Mouse (Mus musculus): ENCODE measurements around the gene Wnt5b. TPM values are rescaled to one million over a fixed set of nuclear protein-coding genes. Genes with fewer than 3 reads are reported as not detected.
A peak's percentile ranks its signal among the peaks of the same experiment; 100 is the strongest.

The Wnt5b gene
- polyA plus RNA-seq, 1 experiment from 2014 or later: 12.9 TPM

GRCm38 (mm10) chr6:119428611-119429010 lies 115.5 kb downstream of the Wnt5b start:
- no peak overlapping the region for H3K27ac ChIP-seq (replicated peaks; ENCODE audit: low read depth, low read length)
- H3K9ac ChIP-seq (replicated peaks; ENCODE audit: low read length): no peak overlapping the region
- ATAC-seq (replicated peaks; ENCODE audit: insufficient number of reproducible peaks, low FRiP score, low TSS enrichment, low read depth) (no peak), DNase-seq (ENCODE audit: low spot score) (no peak)
- H3K9me3 ChIP-seq (replicated peaks; ENCODE audit: control insufficient read depth, low read length): no peaks in the 10 kb centered on the region
- no peak overlapping the region for H3K4me3 ChIP-seq (ENCODE audit: low read depth, low read length)
- WGBS: 83% methylated on average over 3 of the region's 3 CpGs
- no peak overlapping the region for H3K4me2 ChIP-seq (ENCODE audit: low read depth, low read length)
- no peaks in the 10 kb centered on the region for H3K27me3 ChIP-seq (ENCODE audit: control insufficient read depth, insufficient read depth, low read length)
- no peaks in the 10 kb centered on the region for H3K4me1 ChIP-seq (ENCODE audit: control insufficient read depth, insufficient read depth, low read length)
- H3K36me3 ChIP-seq (replicated peaks; ENCODE audit: control insufficient read depth, insufficient read depth, low read depth, low read length): no peaks in the 10 kb centered on the region; the same call in 1 of the 2 replicates

- Histone ChIP-seq H3K4me3 (ENCODE audit: low read depth, low read length) (no peak overlapping the region), H3K27ac (replicated peaks; ENCODE audit: low read depth, low read length) (no peak overlapping the region), H3K9ac (replicated peaks; ENCODE audit: low read length) (no peak overlapping the region), H3K4me1 (ENCODE audit: control insufficient read depth, insufficient read depth, low read length) (no peaks in the 10 kb centered on the region), H3K9me3 (replicated peaks; ENCODE audit: control insufficient read depth, low read length) (no peaks in the 10 kb centered on the region), H3K36me3 (replicated peaks; ENCODE audit: control insufficient read depth, insufficient read depth, low read depth, low read length) (no peaks in the 10 kb centered on the region), H3K4me2 (ENCODE audit: low read depth, low read length) (no peak overlapping the region), H3K27me3 (ENCODE audit: control insufficient read depth, insufficient read depth, low read length) (no peaks in the 10 kb centered on the region)
- DNase-seq (ENCODE audit: low spot score) (no peak), ATAC-seq (replicated peaks; ENCODE audit: insufficient number of reproducible peaks, low FRiP score, low TSS enrichment, low read depth) (no peak)
- WGBS: 80% methylated on average over 4 of the region's 4 CpGs
Measured at GRCm38 (mm10) chr6:119421001-119421400, 123.1 kb downstream of the Wnt5b start.

GRCm38 (mm10) chr6:119420357-119420756 lies 123.8 kb downstream of the Wnt5b start:
- ATAC-seq (replicated peaks; ENCODE audit: insufficient number of reproducible peaks, low FRiP score, low TSS enrichment, low read depth): no peak
- H3K4me3 ChIP-seq (ENCODE audit: low read depth, low read length): no peak overlapping the region
- no peaks in the 10 kb centered on the region for H3K36me3 ChIP-seq (replicated peaks; ENCODE audit: control insufficient read depth, insufficient read depth, low read depth, low read length)
- H3K9me3 ChIP-seq (replicated peaks; ENCODE audit: control insufficient read depth, low read length): no peaks in the 10 kb centered on the region
- no peak for DNase-seq (ENCODE audit: low spot score)
- H3K9ac ChIP-seq (replicated peaks; ENCODE audit: low read length): no peak overlapping the region
- 90% methylated on average over 5 of the region's 5 CpGs for WGBS
- no peaks in the 10 kb centered on the region for H3K4me1 ChIP-seq (ENCODE audit: control insufficient read depth, insufficient read depth, low read length)
- H3K27ac ChIP-seq (replicated peaks; ENCODE audit: low read depth, low read length): no peak overlapping the region
- H3K4me2 ChIP-seq (ENCODE audit: low read depth, low read length): no peak overlapping the region
- H3K27me3 ChIP-seq (ENCODE audit: control insufficient read depth, insufficient read depth, low read length): no peaks in the 10 kb centered on the region

DNA sequence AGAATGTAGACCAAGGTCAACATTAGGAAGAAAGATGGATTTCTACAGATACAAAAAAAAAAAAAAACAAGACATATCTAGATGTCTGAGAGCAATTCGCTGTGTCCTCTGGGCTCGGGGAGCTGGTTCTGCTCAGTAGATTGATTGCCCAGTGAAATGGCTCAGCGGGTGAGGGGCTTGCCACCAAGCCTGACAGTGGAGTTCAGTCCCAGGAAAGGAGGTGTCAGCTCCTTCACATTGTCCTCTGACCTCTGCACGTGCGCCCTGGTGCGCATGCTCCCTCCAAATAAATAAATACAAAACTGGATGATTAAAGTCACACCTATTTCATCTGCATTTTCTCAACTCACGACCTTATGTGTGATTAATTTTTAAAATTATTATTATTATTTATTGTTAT lies 124.7 kb downstream of the Wnt5b start:
- 40% methylated on average over 7 of the region's 7 CpGs for WGBS
- DNase-seq (ENCODE audit: low spot score): no peak
- H3K27ac ChIP-seq (replicated peaks; ENCODE audit: low read depth, low read length): no peak overlapping the region

GRCm38 (mm10) chr6:119418392-119419251 lies 125.5 kb downstream of the Wnt5b start:
- no peaks in the 10 kb centered on the region for H3K9me3 ChIP-seq (replicated peaks; ENCODE audit: control insufficient read depth, low read length)
- H3K4me3 ChIP-seq (ENCODE audit: low read depth, low read length): no peak overlapping the region
- no peaks in the 10 kb centered on the region for H3K36me3 ChIP-seq (replicated peaks; ENCODE audit: control insufficient read depth, insufficient read depth, low read depth, low read length)
- H3K27ac ChIP-seq (replicated peaks; ENCODE audit: low read depth, low read length): no peak overlapping the region
- DNase-seq (ENCODE audit: low spot score): peak; percentile 40
- H3K4me2 ChIP-seq (ENCODE audit: low read depth, low read length): no peak overlapping the region
- ATAC-seq (replicated peaks; ENCODE audit: insufficient number of reproducible peaks, low FRiP score, low TSS enrichment, low read depth): peak; percentile 71; the same call in 1 of the 2 replicates
- WGBS: 22% methylated on average over 7 of the region's 7 CpGs
- H3K4me1 ChIP-seq (ENCODE audit: control insufficient read depth, insufficient read depth, low read length): no peaks in the 10 kb centered on the region
- no peaks in the 10 kb centered on the region for H3K27me3 ChIP-seq (ENCODE audit: control insufficient read depth, insufficient read depth, low read length)
- no peak overlapping the region for H3K9ac ChIP-seq (replicated peaks; ENCODE audit: low read length)

More for the DNA sequence above, 124.7 kb downstream of the Wnt5b start:
- Histone ChIP-seq H3K9me3 (replicated peaks; ENCODE audit: control insufficient read depth, low read length) (no peaks in the 10 kb centered on the region), H3K4me2 (ENCODE audit: low read depth, low read length) (no peak overlapping the region), H3K36me3 (replicated peaks; ENCODE audit: control insufficient read depth, insufficient read depth, low read depth, low read length) (no peaks in the 10 kb centered on the region), H3K27me3 (ENCODE audit: control insufficient read depth, insufficient read depth, low read length) (no peaks in the 10 kb centered on the region), H3K4me3 (ENCODE audit: low read depth, low read length) (no peak overlapping the region), H3K4me1 (ENCODE audit: control insufficient read depth, insufficient read depth, low read length) (no peaks in the 10 kb centered on the region), H3K9ac (replicated peaks; ENCODE audit: low read length) (no peak overlapping the region)
- ATAC-seq (replicated peaks; ENCODE audit: insufficient number of reproducible peaks, low FRiP score, low TSS enrichment, low read depth): no peak

DNA sequence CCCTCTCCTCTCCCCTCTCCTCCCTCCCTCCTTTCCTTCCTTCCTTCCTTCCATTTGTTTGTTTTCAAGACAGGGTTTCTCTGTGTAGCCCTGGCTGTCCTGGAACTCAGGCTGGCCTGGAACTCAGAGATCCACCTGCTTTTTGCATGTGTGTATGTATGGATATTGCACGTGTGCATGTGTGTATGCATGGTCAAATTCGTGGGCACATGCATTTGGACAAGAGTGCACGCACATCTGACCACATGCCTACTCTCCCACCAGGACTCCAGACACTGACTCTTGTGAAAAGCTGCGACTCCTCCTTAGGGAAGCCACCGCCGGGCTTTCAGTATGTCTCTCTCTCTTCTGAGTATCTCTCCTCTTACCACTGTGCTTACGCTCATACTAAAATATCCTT lies 126.3 kb downstream of the Wnt5b start:
- no peaks in the 10 kb centered on the region for H3K9me3 ChIP-seq (replicated peaks; ENCODE audit: control insufficient read depth, low read length)
- H3K4me3 ChIP-seq (ENCODE audit: low read depth, low read length): no peak overlapping the region
- no peak overlapping the region for H3K4me2 ChIP-seq (ENCODE audit: low read depth, low read length)
- H3K4me1 ChIP-seq (ENCODE audit: control insufficient read depth, insufficient read depth, low read length): no peaks in the 10 kb centered on the region
- DNase-seq (ENCODE audit: low spot score): no peak
- H3K9ac ChIP-seq (replicated peaks; ENCODE audit: low read length): no peak overlapping the region
- no peaks in the 10 kb centered on the region for H3K36me3 ChIP-seq (replicated peaks; ENCODE audit: control insufficient read depth, insufficient read depth, low read depth, low read length)
- no peak overlapping the region for H3K27ac ChIP-seq (replicated peaks; ENCODE audit: low read depth, low read length)
- no peak for ATAC-seq (replicated peaks; ENCODE audit: insufficient number of reproducible peaks, low FRiP score, low TSS enrichment, low read depth)
- no peaks in the 10 kb centered on the region for H3K27me3 ChIP-seq (ENCODE audit: control insufficient read depth, insufficient read depth, low read length)
- 60% methylated on average over 7 of the region's 7 CpGs for WGBS

GRCm38 (mm10) chr6:119417354-119417753 lies 126.8 kb downstream of the Wnt5b start, which contains the start of gene Adipor2:
Adipor2 (minus strand) TSS chr6:119417704.
- H3K9me3 ChIP-seq (replicated peaks; ENCODE audit: control insufficient read depth, low read length): no peaks in the 10 kb centered on the region
- H3K4me1 ChIP-seq (ENCODE audit: control insufficient read depth, insufficient read depth, low read length): no peaks in the 10 kb centered on the region
- no peak within 1 kb of the TSS; the same call in 1 of the 2 replicates for H3K9ac ChIP-seq (replicated peaks; ENCODE audit: low read length)
- 0 out of 2 replicates have a peak within 1 kb of the TSS, but pooled peaks have one; percentile 5 for H3K4me2 ChIP-seq (ENCODE audit: low read depth, low read length)
- H3K27me3 ChIP-seq (ENCODE audit: control insufficient read depth, insufficient read depth, low read length): no peaks in the 10 kb centered on the region
- no peak within 1 kb of the TSS for H3K4me3 ChIP-seq (ENCODE audit: low read depth, low read length)
- no peak for ATAC-seq (replicated peaks; ENCODE audit: insufficient number of reproducible peaks, low FRiP score, low TSS enrichment, low read depth)
- WGBS: 4% methylated on average over 12 of the region's 12 CpGs
- peak; percentile 75 for DNase-seq (ENCODE audit: low spot score)
- H3K36me3 ChIP-seq (replicated peaks; ENCODE audit: control insufficient read depth, insufficient read depth, low read depth, low read length): no peaks in the 10 kb centered on the region
- no peak within 1 kb of the TSS for H3K27ac ChIP-seq (replicated peaks; ENCODE audit: low read depth, low read length)

DNA sequence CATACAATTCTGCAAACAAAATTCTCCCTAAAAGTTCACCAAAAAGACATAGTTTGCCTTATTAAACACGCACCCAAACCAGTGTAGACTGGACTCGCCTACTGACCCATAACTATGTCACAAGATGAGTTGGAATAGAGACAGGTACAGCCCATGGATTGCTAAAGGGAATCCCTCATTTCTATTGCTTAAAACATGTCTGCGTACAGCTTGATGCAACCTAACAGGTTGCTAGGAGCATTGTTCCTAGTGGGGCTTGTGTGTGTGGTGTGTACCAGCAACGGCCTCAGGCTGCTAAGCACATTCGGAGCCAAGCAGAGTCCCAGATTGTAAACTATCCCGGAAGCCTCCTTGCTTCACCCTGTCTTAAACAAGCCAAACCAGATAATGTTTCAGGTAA lies 127.5 kb downstream of the Wnt5b start:
- H3K27ac ChIP-seq (replicated peaks; ENCODE audit: low read depth, low read length): no peak overlapping the region
- no peak for DNase-seq (ENCODE audit: low spot score)
- H3K4me3 ChIP-seq (ENCODE audit: low read depth, low read length): no peak overlapping the region
- H3K4me1 ChIP-seq (ENCODE audit: control insufficient read depth, insufficient read depth, low read length): no peaks in the 10 kb centered on the region
- no peaks in the 10 kb centered on the region for H3K27me3 ChIP-seq (ENCODE audit: control insufficient read depth, insufficient read depth, low read length)
- H3K9me3 ChIP-seq (replicated peaks; ENCODE audit: control insufficient read depth, low read length): no peaks in the 10 kb centered on the region
- no peak for ATAC-seq (replicated peaks; ENCODE audit: insufficient number of reproducible peaks, low FRiP score, low TSS enrichment, low read depth)
- no peak overlapping the region for H3K9ac ChIP-seq (replicated peaks; ENCODE audit: low read length)
- no peaks in the 10 kb centered on the region for H3K36me3 ChIP-seq (replicated peaks; ENCODE audit: control insufficient read depth, insufficient read depth, low read depth, low read length)
- WGBS: 63% methylated on average over 6 of the region's 6 CpGs
- no peak overlapping the region for H3K4me2 ChIP-seq (ENCODE audit: low read depth, low read length)
